Mouse (Mus musculus) MEL (cell line): ENCODE results near the gene Gm13288. TPM values are rescaled to one million over a fixed set of nuclear protein-coding genes. Genes with fewer than 3 reads are reported as not detected.

ENCODE experiments used
- DNase-seq: peaks from one replicate; pipeline ENCODE4 v3.0.0; 2011; ENCODE audit warnings: low read depth, low spot score
- H3K27ac ChIP-seq: 2 replicates; pipeline ENCODE4 v1.5.1; 2012; ENCODE audit warnings: low read depth, mild to moderate bottlenecking, control low read depth, low read length, moderate library complexity; ENCODE audit not compliant: control insufficient read depth
- H3K27me3 ChIP-seq, 2 experiments: fragments of 150-350 bp in 1 of 2; sonication (generic) in 1 of 2; 2 replicates each; pipeline ENCODE4 v1.6.1; 2012; ENCODE audit warnings: low read length in 2 of 2, mild to moderate bottlenecking in 2 of 2, improper control_type of control experiment in 1 of 2, moderate library complexity in 1 of 2; ENCODE audit not compliant: insufficient read depth in 2 of 2, control insufficient read depth in 1 of 2
- H3K36me3 ChIP-seq, 2 experiments: 2 replicates each; pipeline ENCODE4 v1.6.1; 2012 to 2014; ENCODE audit warnings: low read length in 2 of 2, improper control_type of control experiment in 1 of 2, inconsistent platforms in 1 of 2, mild to moderate bottlenecking in 1 of 2; ENCODE audit not compliant: insufficient read depth in 2 of 2, control insufficient read depth in 1 of 2
- H3K4me1 ChIP-seq, 2 experiments: fragments of 150-350 bp in 1 of 2; sonication (generic) in 1 of 2; 2 replicates each; pipeline ENCODE4 v1.6.1; 2012; ENCODE audit warnings: low read length in 2 of 2, improper control_type of control experiment in 1 of 2, mild to moderate bottlenecking in 1 of 2; ENCODE audit not compliant: insufficient read depth in 2 of 2, control insufficient read depth in 1 of 2
- H3K4me3 ChIP-seq, 2 experiments: fragments of 150-350 bp in 1 of 2; sonication (generic) in 1 of 2; 2 replicates each; pipeline ENCODE4 v1.5.1; 2012; ENCODE audit warnings: low read depth in 2 of 2, low read length in 2 of 2, mild to moderate bottlenecking in 2 of 2, moderate library complexity in 2 of 2, control low read depth in 1 of 2, improper control_type of control experiment in 1 of 2; ENCODE audit not compliant: control insufficient read depth in 1 of 2, insufficient read depth in 1 of 2
- H3K79me2 ChIP-seq: 2 replicates; pipeline ENCODE4 v1.6.1; 2012; ENCODE audit warnings: mild to moderate bottlenecking, low read length, moderate library complexity; ENCODE audit not compliant: control insufficient read depth, poor library complexity, insufficient read depth
- H3K9ac ChIP-seq: 2 replicates; pipeline ENCODE4 v1.6.1; 2012; ENCODE audit warnings: low read depth, mild to moderate bottlenecking, control low read depth, low read length, moderate library complexity; ENCODE audit not compliant: control insufficient read depth, poor library complexity, severe bottlenecking
- H3K9me3 ChIP-seq: fragments of 150-350 bp; sonication (generic); replicated peaks from 2 replicates; pipeline ENCODE4 v1.6.1; 2012; ENCODE audit warnings: mild to moderate bottlenecking, low read length, improper control_type of control experiment, moderate library complexity; ENCODE audit not compliant: insufficient read depth
- BHLHE40 ChIP-seq: IDR thresholded peaks from 2 replicates; pipeline ENCODE4 v1.6.1; 2012; ENCODE audit warnings: low read depth, mild to moderate bottlenecking, inconsistent platforms, low read length, improper control_type of control experiment, borderline replicate concordance
- JUND ChIP-seq: IDR thresholded peaks from 2 replicates; pipeline ENCODE4 v1.6.1; 2011; ENCODE audit warnings: low read depth, mild to moderate bottlenecking, improper control_type of control experiment, low read length
- ZKSCAN1 ChIP-seq: IDR thresholded peaks from 2 replicates; pipeline ENCODE4 v1.6.1; 2012; ENCODE audit warnings: low read depth, mild to moderate bottlenecking, inconsistent platforms, low read length, improper control_type of control experiment, moderate library complexity
- ZNF384 ChIP-seq: IDR thresholded peaks from 2 replicates; pipeline ENCODE4 v1.6.1; 2012; ENCODE audit warnings: low read depth, mild to moderate bottlenecking, inconsistent platforms, low read length, improper control_type of control experiment
- polyA plus RNA-seq, 2 experiments: library from polyadenylated mRNA; stranded (reverse) in 1 of 2; unstranded in 1 of 2; fragments of >175 nt in 1 of 2; fragments of >200 nt in 1 of 2; gene quantifications; 2 replicates each; pipeline versions ENCODE4 v1.2.1 to v1.2.4; 2012; ENCODE audit warnings: low replicate concordance in 2 of 2, low read depth in 1 of 2; ENCODE audit not compliant: insufficient read length in 2 of 2, insufficient read depth in 1 of 2, missing spikeins in 1 of 2
- total RNA-seq: library from RNA; depleted of rRNA; stranded (reverse); fragments of 300-350 nt; gene quantifications from 2 replicates; pipeline ENCODE4 v1.2.3, GENCODE M21; 2012; rRNA removed

Gm13288 gene
- total and polyA plus RNA-seq, 3 experiments, result not detected

GRCm38 (mm10) chr4:88851026-88851763, 45.9 kb downstream of the Gm13288 start:
- Histone ChIP-seq H3K4me1 (no peaks in the 10 kb centered on the region), H3K9me3 (no peaks in the 10 kb centered on the region), H3K36me3 (no peaks in the 10 kb centered on the region), H3K27me3 (peaks cover 4 to 26% of the 10 kb centered on the region in 2 experiments), H3K27ac (no peak overlapping the region), H3K9ac (no peak overlapping the region), H3K4me3 (no peak overlapping the region), H3K79me2 (no peaks in the 10 kb centered on the region)
- TF ChIP-seq ZKSCAN1 (no peak), BHLHE40 (no peak), ZNF384 (no peak), JUND (no peak)
- DNase-seq, result no peak

Other genes with a start within 250 kb of the Gm13288 start
Only the 30 nearest of the 31 such genes appear.
- not detected in 2 replicates for gene Ifna14, start 233.7 kb upstream of the Gm13288 start, total RNA-seq
- gene Ifna14, start 233.7 kb upstream of the Gm13288 start, polyA plus RNA-seq, result not detected
- gene Ifna9, start 213.1 kb upstream of the Gm13288 start, total RNA-seq, result not detected in 2 replicates
- gene Ifna9, start 213.1 kb upstream of the Gm13288 start, polyA plus RNA-seq, result not detected
- gene Ifna12, start 202.2 kb upstream of the Gm13288 start, total RNA-seq, result not detected in 2 replicates
- not detected for gene Ifna12, start 202.2 kb upstream of the Gm13288 start, polyA plus RNA-seq
- not detected in 2 replicates for gene C87499, start 171.1 kb upstream of the Gm13288 start, total RNA-seq
- gene C87499, start 171.1 kb upstream of the Gm13288 start, polyA plus RNA-seq, result not detected
- not detected in 2 replicates for gene Ifna13, start 161.1 kb upstream of the Gm13288 start, total RNA-seq
- not detected for gene Ifna13, start 161.1 kb upstream of the Gm13288 start, polyA plus RNA-seq
- not detected in 2 replicates for gene Ifna16, start 128.6 kb upstream of the Gm13288 start, total RNA-seq
- gene Ifna16, start 128.6 kb upstream of the Gm13288 start, polyA plus RNA-seq, result not detected
- gene Ifna2, start 121.6 kb upstream of the Gm13288 start, total RNA-seq, result not detected in 2 replicates
- gene Ifna2, start 121.6 kb upstream of the Gm13288 start, polyA plus RNA-seq, result not detected
- not detected in 2 replicates for gene Ifnab, start 114.2 kb upstream of the Gm13288 start, total RNA-seq
- gene Ifnab, start 114.2 kb upstream of the Gm13288 start, polyA plus RNA-seq, result not detected
- gene Gm26566, start 83.7 kb upstream of the Gm13288 start, total RNA-seq, result 7.8 and 9.8 TPM in 2 replicates
- gene Gm26566, start 83.7 kb upstream of the Gm13288 start, polyA plus RNA-seq, result under 1 TPM in 1 of 2 experiments, not detected in 1; 0.40 TPM
- 33.9 and 35.1 TPM in 2 replicates for gene Klhl9, start 83.1 kb upstream of the Gm13288 start, total RNA-seq
- 10 to 100 TPM; 16.6 to 69.5 TPM for gene Klhl9, start 83.1 kb upstream of the Gm13288 start, polyA plus RNA-seq
- gene Gm13271, start 50.7 kb upstream of the Gm13288 start, total RNA-seq, result not detected in 2 replicates
- not detected for gene Gm13271, start 50.7 kb upstream of the Gm13288 start, polyA plus RNA-seq
- gene Gm13283, start 45.4 kb upstream of the Gm13288 start, total RNA-seq, result not detected in 2 replicates
- not detected for gene Gm13283, start 45.4 kb upstream of the Gm13288 start, polyA plus RNA-seq
- not detected in 2 replicates for gene Gm13290, start 31.7 kb upstream of the Gm13288 start, total RNA-seq
- gene Gm13290, start 31.7 kb upstream of the Gm13288 start, polyA plus RNA-seq, result under 1 TPM in 1 of 2 experiments, not detected in 1; 0.29 TPM
- not detected in 2 replicates for gene Gm13289, start 28.6 kb upstream of the Gm13288 start, total RNA-seq
- gene Gm13289, start 28.6 kb upstream of the Gm13288 start, polyA plus RNA-seq, result not detected
- gene Gm13272, start 25.7 kb upstream of the Gm13288 start, total RNA-seq, result not detected in 2 replicates
- gene Gm13272, start 25.7 kb upstream of the Gm13288 start, polyA plus RNA-seq, result not detected
- not detected in 2 replicates for gene Ifnz, start 23.4 kb upstream of the Gm13288 start, total RNA-seq
- under 1 TPM in 1 of 2 experiments, not detected in 1; 0.11 TPM for gene Ifnz, start 23.4 kb upstream of the Gm13288 start, polyA plus RNA-seq
- gene Gm13276, start 19.8 kb upstream of the Gm13288 start, total RNA-seq, result not detected in 2 replicates
- gene Gm13276, start 19.8 kb upstream of the Gm13288 start, polyA plus RNA-seq, result not detected
- not detected in 2 replicates for gene Gm13277, start 16.9 kb upstream of the Gm13288 start, total RNA-seq
- not detected for gene Gm13277, start 16.9 kb upstream of the Gm13288 start, polyA plus RNA-seq
- gene Gm13278, start 14.0 kb upstream of the Gm13288 start, total RNA-seq, result not detected in 2 replicates
- gene Gm13278, start 14.0 kb upstream of the Gm13288 start, polyA plus RNA-seq, result not detected
- not detected in 2 replicates for gene Gm13275, start 11.0 kb upstream of the Gm13288 start, total RNA-seq
- under 1 TPM in 1 of 2 experiments, not detected in 1; 0.52 TPM for gene Gm13275, start 11.0 kb upstream of the Gm13288 start, polyA plus RNA-seq
- gene Gm13279, start 8.1 kb upstream of the Gm13288 start, total RNA-seq, result not detected in 2 replicates
- not detected for gene Gm13279, start 8.1 kb upstream of the Gm13288 start, polyA plus RNA-seq
- 0.10 TPM in 1 of 2 replicates, not detected in the other for gene Gm13285, start 5.9 kb upstream of the Gm13288 start, total RNA-seq
- under 1 TPM in 1 of 2 experiments, not detected in 1; 0.14 TPM for gene Gm13285, start 5.9 kb upstream of the Gm13288 start, polyA plus RNA-seq
- gene Gm13287, start 2.3 kb upstream of the Gm13288 start, total RNA-seq, result not detected in 2 replicates
- gene Gm13287, start 2.3 kb upstream of the Gm13288 start, polyA plus RNA-seq, result not detected
- not detected in 2 replicates for gene Ifna7, start 10.7 kb downstream of the Gm13288 start, total RNA-seq
- not detected for gene Ifna7, start 10.7 kb downstream of the Gm13288 start, polyA plus RNA-seq
- gene Ifna11, start 14.4 kb downstream of the Gm13288 start, total RNA-seq, result not detected in 2 replicates
- not detected for gene Ifna11, start 14.4 kb downstream of the Gm13288 start, polyA plus RNA-seq
- not detected in 2 replicates for gene Ifna6, start 21.9 kb downstream of the Gm13288 start, total RNA-seq
- gene Ifna6, start 21.9 kb downstream of the Gm13288 start, polyA plus RNA-seq, result not detected
- not detected in 2 replicates for gene Ifna5, start 30.0 kb downstream of the Gm13288 start, total RNA-seq
- gene Ifna5, start 30.0 kb downstream of the Gm13288 start, polyA plus RNA-seq, result not detected
- gene Ifna4, start 36.3 kb downstream of the Gm13288 start, total RNA-seq, result not detected in 2 replicates
- gene Ifna4, start 36.3 kb downstream of the Gm13288 start, polyA plus RNA-seq, result not detected
- not detected in 2 replicates for gene Ifna1, start 44.6 kb downstream of the Gm13288 start, total RNA-seq
- not detected for gene Ifna1, start 44.6 kb downstream of the Gm13288 start, polyA plus RNA-seq
- not detected in 2 replicates for gene Ifne, start 74.7 kb downstream of the Gm13288 start, total RNA-seq
- gene Ifne, start 74.7 kb downstream of the Gm13288 start, polyA plus RNA-seq, result not detected